Mouse (Mus musculus) kidney, adult 8-10 months (tissue): ENCODE measurements at regions not wholly inside any gene's neighbourhood (a gene's known extent, or its start where the extent isn't known, plus 50 kb on each side); places are given as distances from the start of the nearest gene placed in this dataset.
A peak's percentile ranks its signal among the peaks of the same experiment; 100 is the strongest.

Experiments
- DNase-seq, 2 experiments: peaks; one replicate each; pipeline ENCODE4 v3.0.0; 2022

DNA sequence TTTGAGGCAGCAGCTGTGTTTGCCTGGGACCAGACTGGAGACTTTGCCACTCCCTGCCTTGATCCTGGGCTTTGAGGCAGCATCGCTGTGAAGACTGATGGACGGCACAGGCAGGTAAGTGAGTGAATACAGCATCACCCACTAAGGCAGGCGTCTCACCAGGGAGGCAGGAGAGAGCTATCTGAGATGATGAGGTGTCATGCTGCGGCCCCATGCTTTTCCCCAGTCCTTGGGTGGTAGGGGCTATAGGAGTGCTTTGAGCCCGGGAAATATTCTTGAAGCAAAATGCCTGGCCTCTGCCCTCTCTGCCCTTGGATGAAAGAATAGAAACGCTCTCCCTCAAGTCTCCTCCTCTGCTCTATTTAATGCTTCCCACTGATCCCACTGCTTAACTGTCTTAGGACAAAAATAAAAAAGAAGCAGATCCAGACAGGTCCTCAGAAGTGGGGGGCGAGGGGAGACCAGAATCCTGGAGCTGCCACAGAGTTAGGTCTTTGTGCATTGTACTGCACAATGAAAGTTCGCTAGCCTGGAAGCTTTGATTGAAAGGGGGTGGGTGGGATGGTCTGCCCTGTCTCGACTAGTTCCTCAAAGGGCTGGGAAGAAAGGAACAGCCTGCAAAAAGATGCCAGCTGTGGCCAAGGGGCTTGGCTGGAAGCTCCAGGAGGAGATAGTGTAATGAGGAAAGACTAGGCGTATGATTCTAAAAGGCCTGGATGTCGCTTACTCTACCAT, 117.4 kb upstream of the Cdh5 start:
- no peak for DNase-seq

DNA sequence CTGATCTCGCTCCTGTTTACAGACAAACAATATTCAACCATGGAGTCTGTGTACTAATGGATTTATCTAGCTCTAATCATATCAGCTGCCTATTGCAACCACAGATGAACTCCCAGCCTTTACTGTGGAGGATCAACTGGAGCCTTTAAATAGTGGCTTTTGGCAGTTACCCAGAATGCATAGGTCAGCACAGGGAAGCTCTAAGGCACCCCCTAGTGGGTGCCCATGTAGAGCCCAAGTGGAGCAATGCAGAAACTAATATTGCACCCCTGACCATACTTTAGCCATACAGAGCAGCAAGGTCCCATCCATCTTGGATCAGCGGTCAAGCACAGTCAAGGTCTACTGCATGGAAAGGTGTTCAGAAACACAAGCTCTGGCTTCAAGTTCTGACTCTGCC, 115.8 kb upstream of the Cdh5 start:
- no peak for DNase-seq

DNA sequence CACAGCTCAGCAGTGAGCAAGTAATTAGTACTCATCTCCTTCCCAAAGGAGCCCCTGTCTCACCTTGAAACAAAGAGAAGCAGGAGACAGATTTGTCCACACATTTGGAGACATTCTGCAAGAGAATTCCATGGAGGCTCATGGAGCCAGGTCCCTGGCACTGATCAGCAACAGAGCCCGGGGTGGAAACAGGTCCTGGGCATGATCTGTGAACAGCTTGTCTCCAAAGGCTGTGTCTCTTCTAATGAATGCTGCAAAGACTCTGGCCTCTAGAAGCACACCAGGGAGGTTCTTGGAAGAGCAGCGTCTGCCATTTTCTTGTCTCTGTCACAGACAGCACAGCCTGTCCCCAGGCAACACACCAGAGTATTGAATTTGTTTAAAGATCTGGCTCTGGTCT, 107.5 kb upstream of the Cdh5 start:
- no peak for DNase-seq

DNA sequence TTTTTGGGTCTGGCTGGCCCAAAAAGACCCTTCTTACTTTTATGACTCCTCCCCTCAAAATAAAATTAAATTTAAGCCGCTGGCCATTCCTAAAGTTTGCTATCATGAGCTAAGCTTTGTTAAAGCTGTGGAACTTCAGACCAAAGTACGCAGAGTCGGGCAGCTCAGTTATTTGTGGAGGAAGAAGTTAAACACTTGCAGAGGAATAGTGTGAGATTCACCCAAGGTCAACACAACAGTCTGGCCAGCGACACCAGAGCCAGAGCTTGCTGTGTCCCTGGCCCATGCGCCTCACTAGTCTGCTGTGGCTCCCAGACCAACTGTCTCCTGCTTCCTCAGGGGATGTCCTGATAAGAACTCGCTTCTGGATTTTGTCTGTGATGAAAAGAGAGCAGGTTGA, 103.3 kb upstream of the Cdh5 start:
- DNase-seq, result no peak

DNA sequence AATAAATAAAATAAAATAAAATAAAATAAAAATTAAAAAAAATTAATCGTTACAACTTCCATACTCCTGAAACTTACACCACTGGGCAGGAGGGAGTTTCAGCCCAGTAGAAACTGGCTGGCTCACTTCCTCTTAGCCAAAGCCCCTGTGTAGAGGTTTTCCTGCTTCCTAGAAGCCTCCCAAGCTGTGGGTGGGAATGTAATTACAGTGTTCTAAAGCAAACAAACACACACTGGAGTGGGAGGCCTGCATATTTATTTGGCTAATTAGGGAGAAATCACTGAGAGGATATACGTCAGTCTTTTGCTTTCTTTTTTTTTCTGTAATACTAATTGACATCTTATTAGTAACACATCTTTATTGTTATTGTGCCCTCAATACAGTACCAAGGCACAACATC, 94.2 kb upstream of the Cdh5 start:
- DNase-seq, result no peak

- no peak for DNase-seq
Observed at GRCm38 (mm10) chr8:104008756-104009155, 92.7 kb upstream of the Cdh5 start.

DNA sequence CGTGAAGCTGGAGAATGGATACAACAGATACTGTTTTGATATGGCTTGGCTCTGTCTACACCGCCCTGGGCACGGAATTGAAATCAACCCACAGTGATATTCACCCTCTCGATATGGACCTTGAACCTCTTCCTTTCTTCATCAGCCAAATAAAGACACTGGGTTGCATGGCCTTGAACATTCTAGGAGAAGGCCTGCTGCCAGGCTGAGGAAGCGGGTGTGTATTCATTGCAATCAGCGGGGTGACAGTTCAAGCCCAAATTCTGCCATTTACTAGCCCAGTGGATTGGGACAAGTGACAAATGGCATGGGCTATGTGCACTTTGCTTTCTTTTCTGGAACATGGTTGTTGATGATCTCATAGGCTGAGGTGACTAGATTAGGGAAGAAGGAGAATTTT, 92.1 kb upstream of the Cdh5 start:
- no peak for DNase-seq

- DNase-seq, result no peak
Observed at GRCm38 (mm10) chr8:104022231-104022630, 79.2 kb upstream of the Cdh5 start.

DNA sequence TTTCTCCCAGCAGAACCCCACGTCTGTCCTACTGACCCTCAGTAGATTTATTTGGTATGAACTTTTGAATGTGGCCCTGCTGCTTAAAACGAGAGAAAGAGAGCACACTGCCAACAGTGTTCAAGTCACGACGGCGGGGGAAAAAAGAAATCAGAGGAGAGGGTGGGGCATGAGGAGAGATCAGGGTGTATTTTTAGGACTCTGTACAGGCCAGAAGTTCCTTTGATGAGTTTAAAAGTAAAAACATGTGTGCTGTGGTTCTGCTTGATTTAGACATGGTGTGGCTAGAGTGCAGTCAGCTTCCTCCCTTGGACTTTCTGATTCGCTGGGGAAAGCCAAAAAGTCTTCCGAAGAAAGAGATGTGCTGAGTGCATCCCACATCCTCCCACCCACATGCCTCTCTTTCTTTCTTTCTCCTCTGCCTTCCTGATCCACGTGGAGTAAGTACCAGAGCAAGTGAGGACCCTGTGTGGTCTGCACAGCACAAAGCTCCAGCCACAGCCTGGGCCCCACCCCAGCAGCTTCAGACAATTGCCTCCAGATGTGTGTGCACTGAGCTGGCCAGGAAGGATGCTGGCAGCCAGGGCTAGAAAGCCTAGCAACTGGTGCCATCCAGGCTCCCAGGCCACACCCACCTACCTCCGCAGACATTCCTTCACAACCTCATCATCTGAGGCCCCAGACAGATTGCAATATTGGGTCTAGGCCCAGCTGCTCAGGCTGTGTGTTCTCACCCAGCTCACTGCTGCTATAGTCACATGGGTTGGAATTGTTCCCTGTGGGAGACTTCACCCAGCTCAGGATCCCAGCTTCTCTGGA, 78.5 kb upstream of the Cdh5 start:
- no peak for DNase-seq

DNA sequence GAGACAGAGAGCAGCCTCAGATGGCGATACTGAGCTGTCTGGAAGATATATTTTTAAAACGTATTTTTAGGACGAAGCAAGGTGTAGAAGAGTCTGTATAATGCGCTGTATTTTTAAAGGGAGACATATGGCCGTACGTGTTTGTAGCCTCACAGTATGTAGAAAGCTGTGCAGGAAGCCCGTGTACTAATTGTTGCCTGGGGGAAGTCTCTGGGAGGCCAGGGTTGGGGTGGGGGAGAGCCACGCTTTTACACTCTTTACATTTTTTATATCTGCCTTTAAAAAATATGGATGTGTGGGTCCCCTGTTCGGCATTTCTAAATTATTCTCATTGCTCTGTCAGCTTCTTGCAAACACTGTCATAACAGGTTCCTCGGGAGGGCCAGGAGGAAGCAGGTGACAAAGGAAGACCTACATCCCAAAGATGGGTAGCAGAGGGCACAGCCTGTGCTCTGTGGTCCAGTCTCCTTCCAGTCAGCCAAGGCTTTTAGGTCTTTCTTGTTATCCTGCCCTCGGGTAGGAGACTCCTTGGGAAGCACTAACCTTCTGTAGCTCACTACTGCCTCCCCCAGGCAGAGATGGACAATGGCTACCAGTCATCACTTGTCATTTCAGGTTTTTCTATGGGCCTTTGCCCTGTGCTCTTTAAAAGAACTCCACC, 74.1 kb upstream of the Cdh5 start:
- DNase-seq, result no peak

- peak; percentile 24 to 56 for DNase-seq
Observed at GRCm38 (mm10) chr8:104028626-104029025, 72.8 kb upstream of the Cdh5 start.

DNA sequence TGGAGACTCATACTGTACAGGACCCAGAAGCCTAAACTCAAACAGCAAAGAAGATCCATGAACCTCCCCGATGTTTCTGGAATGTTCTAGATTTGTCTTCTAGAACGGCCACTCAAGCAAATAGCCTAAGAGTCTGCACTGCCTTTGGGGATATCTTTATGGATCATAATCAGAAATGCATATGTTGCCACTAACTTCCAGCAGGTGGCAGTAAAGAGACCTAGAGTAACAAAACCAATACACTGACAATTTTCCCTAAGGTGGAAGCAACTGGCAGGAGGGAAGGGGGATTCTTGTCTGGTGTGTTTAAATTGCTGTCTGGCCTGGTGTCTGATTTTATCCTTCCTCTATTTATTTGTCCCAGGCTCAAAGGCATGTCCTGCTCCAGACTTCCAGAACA, 69.2 kb upstream of the Cdh5 start:
- DNase-seq, result peak in 1 of 2 experiments; percentile 20

GRCm38 (mm10) chr8:104033148-104033547, 68.3 kb upstream of the Cdh5 start:
- DNase-seq, result no peak

GRCm38 (mm10) chr8:104034286-104034685, 67.1 kb upstream of the Cdh5 start:
- DNase-seq, result no peak

- no peak for DNase-seq
Observed at GRCm38 (mm10) chr8:104036580-104037477, 64.6 kb upstream of the Cdh5 start.

- DNase-seq, result no peak
Observed at GRCm38 (mm10) chr8:104037611-104038010, 63.8 kb upstream of the Cdh5 start.

- no peak for DNase-seq
Observed at GRCm38 (mm10) chr8:104039526-104039925, 61.9 kb upstream of the Cdh5 start.

- no peak for DNase-seq
Observed at GRCm38 (mm10) chr8:104041522-104041921, 59.9 kb upstream of the Cdh5 start.

GRCm38 (mm10) chr8:104042434-104042833, 59.0 kb upstream of the Cdh5 start:
- no peak for DNase-seq

DNA sequence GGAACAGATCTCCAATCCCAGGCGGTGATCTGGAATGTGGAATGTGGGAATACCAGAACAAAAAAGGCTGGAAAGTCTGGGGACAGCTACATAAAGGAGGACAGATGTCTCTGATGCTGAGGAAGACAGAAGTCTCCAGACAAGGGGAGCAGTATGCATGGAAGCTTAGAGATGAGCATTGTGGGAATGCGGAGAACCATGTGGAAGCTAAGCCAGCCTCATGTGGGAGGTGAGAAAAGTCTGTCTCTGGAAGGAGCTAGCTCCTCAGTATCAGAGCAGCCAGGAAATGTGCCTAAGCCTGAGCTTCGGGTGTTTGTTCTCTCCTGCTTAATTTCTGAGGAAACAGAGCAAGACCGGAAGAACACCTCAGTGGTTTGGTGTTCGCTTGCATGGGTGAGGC, 53.4 kb upstream of the Cdh5 start:
- no peak for DNase-seq

DNA sequence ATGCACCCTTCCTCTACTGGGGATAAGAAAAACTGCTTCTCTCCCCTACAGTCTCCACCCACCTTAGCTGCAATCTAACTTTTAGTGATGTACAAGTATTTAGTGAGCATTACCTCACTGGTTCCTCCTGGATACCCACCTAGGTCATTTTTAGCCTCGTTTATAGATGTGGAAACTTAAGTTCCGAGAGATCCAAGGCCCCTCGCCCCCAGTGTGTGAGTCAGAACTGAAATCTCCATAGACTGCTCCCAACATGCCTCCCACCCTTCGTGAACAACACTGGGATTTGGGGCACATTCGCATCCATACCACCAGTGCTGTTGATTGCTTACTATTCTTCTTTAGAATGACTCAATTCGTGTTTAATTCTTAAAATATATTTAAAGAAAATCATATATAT, 52.2 kb upstream of the Cdh5 start:
- no peak for DNase-seq

- peak; percentile 11 to 52 for DNase-seq
Observed at GRCm38 (mm10) chr8:104050694-104051539, 50.5 kb upstream of the Cdh5 start.
